Mouse (Mus musculus): ENCODE measurements around the gene Atp6v1b1. TPM values are rescaled to one million over a fixed set of nuclear protein-coding genes. Genes with fewer than 3 reads are reported as not detected.

Gene Atp6v1b1
- polyA plus RNA-seq, 1 experiment from 2014 or later, result 15.8 TPM

- peak within 1 kb of the TSS; percentile 68 for H3K9ac ChIP-seq (replicated peaks; ENCODE audit: low read length)
- H3K4me3 ChIP-seq (ENCODE audit: low read length), result peak within 1 kb of the TSS; percentile 53
- peak within 1 kb of the TSS; percentile 88 for H3K4me2 ChIP-seq (replicated peaks; ENCODE audit: low read depth, low read length)
- peak; percentile 96 for ATAC-seq (ENCODE audit: low FRiP score, low TSS enrichment)
- H3K9me3 ChIP-seq (ENCODE audit: low read length), result no peaks in the 10 kb centered on the region
- no peaks in the 10 kb centered on the region for H3K27me3 ChIP-seq (ENCODE audit: insufficient read depth, low read length)
- H3K4me1 ChIP-seq (ENCODE audit: insufficient read depth, low read length), result peaks cover 7% of the 10 kb centered on the region; the same call in 1 of the 2 replicates
- H3K27ac ChIP-seq (ENCODE audit: low read length), result peak within 1 kb of the TSS; percentile 97
- under 1% methylated on average over 43 of the region's 43 CpGs for WGBS
- H3K36me3 ChIP-seq (ENCODE audit: insufficient read depth, low read length), result peaks cover 7% of the 10 kb centered on the region
These were observed 52.0 kb downstream of the Atp6v1b1 start, which contains the start of gene Nagk for GRCm38 (mm10) chr6:83794760-83795296. Nagk (plus strand) TSS chr6:83794982.

- Histone ChIP-seq H3K27me3 (ENCODE audit: insufficient read depth, low read length) (no peaks in the 10 kb centered on the region), H3K27ac (ENCODE audit: low read length) (peak overlapping the region; percentile 97), H3K4me3 (ENCODE audit: low read length) (peak overlapping the region; percentile 53), H3K9me3 (ENCODE audit: low read length) (no peaks in the 10 kb centered on the region), H3K36me3 (ENCODE audit: insufficient read depth, low read length) (peaks cover 12% of the 10 kb centered on the region), H3K4me1 (ENCODE audit: insufficient read depth, low read length) (peaks cover 7% of the 10 kb centered on the region; the same call in 1 of the 2 replicates), H3K9ac (replicated peaks; ENCODE audit: low read length) (peak overlapping the region; percentile 68), H3K4me2 (replicated peaks; ENCODE audit: low read depth, low read length) (peak overlapping the region; percentile 88)
- WGBS, result 6% methylated on average over 13 of the region's 13 CpGs
- no peak; the same call in 1 of the 2 replicates for ATAC-seq (ENCODE audit: low FRiP score, low TSS enrichment)
These were observed 52.7 kb downstream of the Atp6v1b1 start for GRCm38 (mm10) chr6:83795492-83795900.

GRCm38 (mm10) chr6:83796686-83797085 is 53.9 kb downstream of the Atp6v1b1 start:
- Histone ChIP-seq H3K4me2 (replicated peaks; ENCODE audit: low read depth, low read length) (no peak overlapping the region), H3K27ac (ENCODE audit: low read length) (no peak overlapping the region), H3K9me3 (ENCODE audit: low read length) (no peaks in the 10 kb centered on the region), H3K4me3 (ENCODE audit: low read length) (no peak overlapping the region), H3K9ac (replicated peaks; ENCODE audit: low read length) (no peak overlapping the region), H3K4me1 (ENCODE audit: insufficient read depth, low read length) (peaks cover 7% of the 10 kb centered on the region; the same call in 1 of the 2 replicates), H3K36me3 (ENCODE audit: insufficient read depth, low read length) (peaks cover 17% of the 10 kb centered on the region), H3K27me3 (ENCODE audit: insufficient read depth, low read length) (no peaks in the 10 kb centered on the region)
- 62% methylated on average over 3 of the region's 3 CpGs for WGBS
- no peak for ATAC-seq (ENCODE audit: low FRiP score, low TSS enrichment)

GRCm38 (mm10) chr6:83802033-83802432 is 59.2 kb downstream of the Atp6v1b1 start:
- Histone ChIP-seq H3K27me3 (ENCODE audit: insufficient read depth, low read length) (no peaks in the 10 kb centered on the region), H3K9ac (replicated peaks; ENCODE audit: low read length) (no peak overlapping the region), H3K36me3 (ENCODE audit: insufficient read depth, low read length) (peaks cover 37% of the 10 kb centered on the region), H3K27ac (ENCODE audit: low read length) (no peak overlapping the region), H3K9me3 (ENCODE audit: low read length) (no peaks in the 10 kb centered on the region), H3K4me1 (ENCODE audit: insufficient read depth, low read length) (no peaks in the 10 kb centered on the region), H3K4me2 (replicated peaks; ENCODE audit: low read depth, low read length) (no peak overlapping the region), H3K4me3 (ENCODE audit: low read length) (no peak overlapping the region)
- ATAC-seq (ENCODE audit: low FRiP score, low TSS enrichment), result no peak
- 94% methylated on average over 5 of the region's 5 CpGs for WGBS

- no peaks in the 10 kb centered on the region for H3K27me3 ChIP-seq (ENCODE audit: insufficient read depth, low read length)
- H3K4me2 ChIP-seq (replicated peaks; ENCODE audit: low read depth, low read length), result no peak overlapping the region
- H3K4me1 ChIP-seq (ENCODE audit: insufficient read depth, low read length), result no peaks in the 10 kb centered on the region
- no peak overlapping the region for H3K27ac ChIP-seq (ENCODE audit: low read length)
- H3K9ac ChIP-seq (replicated peaks; ENCODE audit: low read length), result no peak overlapping the region
- H3K36me3 ChIP-seq (ENCODE audit: insufficient read depth, low read length), result peaks cover 42% of the 10 kb centered on the region
- H3K9me3 ChIP-seq (ENCODE audit: low read length), result no peaks in the 10 kb centered on the region
- 90% methylated on average over 3 of the region's 3 CpGs for WGBS
- ATAC-seq (ENCODE audit: low FRiP score, low TSS enrichment), result no peak
- no peak overlapping the region for H3K4me3 ChIP-seq (ENCODE audit: low read length)
These were observed 60.1 kb downstream of the Atp6v1b1 start for GRCm38 (mm10) chr6:83802846-83803245.

Other genes starting within 250 kb of the Atp6v1b1 start
- gene Dguok, start 236.0 kb upstream of the Atp6v1b1 start, polyA plus RNA-seq (2015; fragmentation: Nextera tagmentation; extraction: Ambion mirVana), result 85.8 and 95.8 TPM in 2 replicates
- 21.2 and 182 TPM in 2 replicates for gene Actg2, start 206.7 kb upstream of the Atp6v1b1 start, polyA plus RNA-seq (2015; fragmentation: Nextera tagmentation; extraction: Ambion mirVana)
- 28.5 and 29.4 TPM in 2 replicates for gene Stambp, start 170.3 kb upstream of the Atp6v1b1 start, polyA plus RNA-seq (2015; fragmentation: Nextera tagmentation; extraction: Ambion mirVana)
- gene Clec4f, start 86.8 kb upstream of the Atp6v1b1 start, polyA plus RNA-seq (2015; fragmentation: Nextera tagmentation; extraction: Ambion mirVana), result 0.07 TPM in 1 of 2 replicates, not detected in the other
- not detected in 2 replicates for gene Cd207, start 65.1 kb upstream of the Atp6v1b1 start, polyA plus RNA-seq (2015; fragmentation: Nextera tagmentation; extraction: Ambion mirVana)
- gene Vax2, start 31.7 kb upstream of the Atp6v1b1 start, polyA plus RNA-seq (2015; fragmentation: Nextera tagmentation; extraction: Ambion mirVana), result not detected in 2 replicates
- gene Ankrd53, start 19.7 kb downstream of the Atp6v1b1 start, polyA plus RNA-seq (2015; fragmentation: Nextera tagmentation; extraction: Ambion mirVana), result 0.19 and 0.30 TPM in 2 replicates
- 98.9 and 101 TPM in 2 replicates for gene Tex261, start 32.8 kb downstream of the Atp6v1b1 start, polyA plus RNA-seq (2015; fragmentation: Nextera tagmentation; extraction: Ambion mirVana)
- gene Nagk, start 52.0 kb downstream of the Atp6v1b1 start, polyA plus RNA-seq (2015; fragmentation: Nextera tagmentation; extraction: Ambion mirVana), result 60.7 and 60.9 TPM in 2 replicates
- gene Paip2b, start 88.8 kb downstream of the Atp6v1b1 start, polyA plus RNA-seq (2015; fragmentation: Nextera tagmentation; extraction: Ambion mirVana), result 17.4 and 18.1 TPM in 2 replicates
- gene Zfp638, start 124.1 kb downstream of the Atp6v1b1 start, polyA plus RNA-seq (2015; fragmentation: Nextera tagmentation; extraction: Ambion mirVana), result 48.4 and 58.8 TPM in 2 replicates